Mouse (Mus musculus): ENCODE measurements around the gene Nradd. TPM values are rescaled to one million over a fixed set of nuclear protein-coding genes. Genes with fewer than 3 reads are reported as not detected.
A peak's percentile ranks its signal among the peaks of the same experiment; 100 is the strongest.

The Nradd gene
- 5.3 and 6.7 TPM in 2 replicates for polyA plus RNA-seq (2016; fragmentation: Nextera tagmentation; extraction: Ambion mirVana)

GRCm38 (mm10) chr9:110624361-110625166 lies at the start of gene Nradd:
Gene Nradd, minus strand, starts transcription at chr9:110624452.
- no peaks in the 10 kb centered on the region for H3K9me3 ChIP-seq (replicated peaks)
- peak within 1 kb of the TSS; percentile 60 for H3K4me3 ChIP-seq
- peaks cover 61% of the 10 kb centered on the region for H3K36me3 ChIP-seq
- peak; percentile 90 for ATAC-seq
- H3K9ac ChIP-seq = peak within 1 kb of the TSS; percentile 62
- H3K27me3 ChIP-seq (replicated peaks) = no peaks in the 10 kb centered on the region
- 16% methylated on average over 41 of the region's 41 CpGs for WGBS (ENCODE audit: insufficient replicate concordance)
- H3K4me2 ChIP-seq = peak within 1 kb of the TSS; percentile 88
- peaks cover 21% of the 10 kb centered on the region for H3K4me1 ChIP-seq
- peak within 1 kb of the TSS; percentile 49; the same call in 1 of the 2 replicates for H3K27ac ChIP-seq

DNA sequence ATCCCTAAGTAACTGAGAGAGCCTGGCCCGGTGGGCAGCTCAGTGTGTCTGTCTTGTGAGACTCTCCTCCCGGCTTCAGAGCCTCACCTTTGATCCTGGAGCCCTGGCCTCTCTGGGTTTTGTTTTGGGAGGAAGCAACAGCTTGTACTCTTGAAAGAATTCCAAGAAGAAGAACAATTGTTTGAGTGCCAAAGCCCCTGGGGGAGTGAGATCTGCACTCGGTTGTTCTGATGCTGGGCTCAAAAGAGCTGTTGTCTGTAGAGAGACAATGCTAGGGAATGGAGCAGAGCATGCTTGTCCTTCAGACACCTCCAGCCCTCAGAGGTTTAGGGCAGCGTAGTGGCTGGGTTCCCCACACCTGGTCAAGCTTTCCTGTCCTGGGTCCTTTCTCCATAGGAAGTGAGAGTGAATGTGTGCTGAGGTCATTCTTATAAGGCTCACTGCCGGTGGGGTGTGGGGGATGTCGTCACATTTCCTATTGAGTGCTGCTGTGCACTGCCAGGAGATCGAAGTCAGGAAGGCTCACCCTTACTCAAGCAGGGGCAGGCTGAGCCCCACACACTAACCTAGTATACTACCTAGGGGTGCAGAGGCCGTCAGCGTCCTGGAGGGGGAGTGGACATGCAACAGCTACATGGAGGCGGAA lies 49.0 kb upstream of the Nradd start:
- H3K27me3 ChIP-seq (replicated peaks) = peaks cover 27% of the 10 kb centered on the region
- peaks cover 96% of the 10 kb centered on the region for H3K4me1 ChIP-seq
- no peaks in the 10 kb centered on the region for H3K36me3 ChIP-seq
- H3K4me2 ChIP-seq = no peak overlapping the region
- no peak overlapping the region for H3K9ac ChIP-seq
- H3K9me3 ChIP-seq (replicated peaks) = no peaks in the 10 kb centered on the region
- H3K4me3 ChIP-seq = no peak overlapping the region
- 0 out of 2 replicates have a peak overlapping the region, but pooled peaks have one; percentile 8 for H3K27ac ChIP-seq
- ATAC-seq = no peak
- WGBS (ENCODE audit: insufficient replicate concordance) = 53% methylated on average over 10 of the region's 10 CpGs

DNA sequence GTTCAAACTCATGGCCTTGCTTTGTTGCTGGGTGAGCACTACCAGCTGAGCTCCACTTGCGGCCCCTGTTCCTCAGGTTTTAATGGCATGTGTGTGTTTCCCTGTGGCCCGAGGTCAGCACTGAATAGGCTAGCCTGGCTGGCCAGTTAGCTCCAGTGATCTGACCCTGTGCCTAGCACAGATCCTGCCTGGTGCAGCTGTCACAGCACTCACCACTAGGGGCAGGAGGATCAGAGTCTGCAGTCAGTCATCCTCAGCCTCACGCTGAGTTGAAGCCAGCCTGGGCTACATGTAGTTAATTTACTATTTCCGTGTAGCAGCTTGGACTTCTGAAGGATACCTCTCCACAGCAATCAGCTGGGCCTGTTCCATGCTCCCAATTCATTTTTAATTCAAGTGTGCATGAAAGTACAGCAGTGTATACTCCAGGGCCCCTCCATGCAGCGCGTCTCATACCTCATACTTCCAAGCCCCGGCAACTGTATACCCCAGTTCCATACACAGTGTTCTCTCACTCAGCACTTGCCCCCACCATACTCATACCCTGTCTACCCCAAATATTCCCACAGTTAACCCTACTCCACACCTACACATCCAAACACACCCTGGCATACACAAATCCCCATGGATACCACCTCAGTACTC lies 48.3 kb upstream of the Nradd start:
- peaks cover 31% of the 10 kb centered on the region for H3K27me3 ChIP-seq (replicated peaks)
- H3K4me2 ChIP-seq = no peak overlapping the region
- WGBS (ENCODE audit: insufficient replicate concordance) = 64% methylated on average over 7 of the region's 7 CpGs
- no peak overlapping the region for H3K9ac ChIP-seq
- H3K36me3 ChIP-seq = no peaks in the 10 kb centered on the region
- ATAC-seq = no peak
- peaks cover 98% of the 10 kb centered on the region for H3K4me1 ChIP-seq
- no peaks in the 10 kb centered on the region for H3K9me3 ChIP-seq (replicated peaks)
- H3K4me3 ChIP-seq = no peak overlapping the region
- 0 out of 2 replicates have a peak overlapping the region, but pooled peaks have one; percentile 8 for H3K27ac ChIP-seq

GRCm38 (mm10) chr9:110669785-110670184 lies 45.5 kb upstream of the Nradd start:
- Histone ChIP-seq H3K4me1 (peaks cover 98% of the 10 kb centered on the region), H3K9ac (no peak overlapping the region), H3K36me3 (no peaks in the 10 kb centered on the region), H3K9me3 (replicated peaks) (no peaks in the 10 kb centered on the region), H3K4me3 (no peak overlapping the region), H3K27me3 (replicated peaks) (peaks cover 38% of the 10 kb centered on the region), H3K4me2 (peak overlapping the region; percentile 83), H3K27ac (peak overlapping the region; percentile 46)
- WGBS (ENCODE audit: insufficient replicate concordance) = 48% methylated on average over 5 of the region's 5 CpGs
- peak; percentile 30 for ATAC-seq

GRCm38 (mm10) chr9:110668601-110669293 lies 44.5 kb upstream of the Nradd start:
- Histone ChIP-seq H3K36me3 (no peaks in the 10 kb centered on the region), H3K9me3 (replicated peaks) (no peaks in the 10 kb centered on the region), H3K27me3 (replicated peaks) (peaks cover 37% of the 10 kb centered on the region), H3K4me3 (no peak overlapping the region), H3K4me2 (peak overlapping the region; percentile 83), H3K4me1 (peaks cover 100% of the 10 kb centered on the region), H3K9ac (no peak overlapping the region), H3K27ac (peak overlapping the region; percentile 37; the same call in 1 of the 2 replicates)
- ATAC-seq = peak; percentile 89
- WGBS (ENCODE audit: insufficient replicate concordance) = 25% methylated on average over 6 of the region's 6 CpGs

DNA sequence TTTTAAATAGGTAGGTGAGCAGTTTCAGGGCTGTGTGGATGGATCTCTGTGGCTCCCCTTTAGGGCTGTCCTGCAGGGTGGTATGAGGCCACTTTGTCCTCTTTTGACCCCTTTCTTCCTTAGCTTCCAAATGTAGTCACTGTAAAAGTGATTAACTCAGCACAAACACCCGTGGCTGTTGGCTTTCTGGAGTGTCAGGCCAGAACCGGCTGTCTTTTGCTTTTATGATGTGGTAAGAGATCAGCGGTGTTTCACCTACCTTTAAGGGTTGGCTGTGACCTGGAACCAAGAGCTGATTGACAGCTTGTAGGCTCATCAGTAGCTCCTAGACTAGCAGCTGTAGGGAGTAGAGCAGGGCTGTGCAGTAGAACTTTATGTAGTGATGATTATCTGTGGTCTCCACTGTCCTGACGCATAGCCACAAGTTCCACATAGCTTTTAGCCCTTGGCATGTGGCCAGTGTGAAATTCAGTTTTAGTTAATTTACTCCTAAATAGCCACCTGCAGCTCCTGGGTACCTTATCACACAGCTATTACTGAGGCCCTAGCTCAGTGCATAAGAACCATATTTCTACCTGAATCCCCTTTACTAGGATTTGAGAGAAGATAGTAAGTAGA lies 43.1 kb upstream of the Nradd start:
- peaks cover 98% of the 10 kb centered on the region for H3K4me1 ChIP-seq
- H3K9me3 ChIP-seq (replicated peaks) = no peaks in the 10 kb centered on the region
- ATAC-seq = no peak
- H3K4me3 ChIP-seq = no peak overlapping the region
- peaks cover 25% of the 10 kb centered on the region for H3K27me3 ChIP-seq (replicated peaks)
- no peaks in the 10 kb centered on the region for H3K36me3 ChIP-seq
- peak overlapping the region; percentile 37; the same call in 1 of the 2 replicates for H3K9ac ChIP-seq
- peak overlapping the region; percentile 83 for H3K4me2 ChIP-seq
- 20% methylated on average over 4 of the region's 4 CpGs for WGBS (ENCODE audit: insufficient replicate concordance)
- H3K27ac ChIP-seq = no peak overlapping the region

- Histone ChIP-seq H3K4me2 (peak overlapping the region; percentile 83), H3K9ac (peak overlapping the region; percentile 66), H3K9me3 (replicated peaks) (no peaks in the 10 kb centered on the region), H3K27ac (peak overlapping the region; percentile 91), H3K4me1 (peaks cover 98% of the 10 kb centered on the region), H3K36me3 (no peaks in the 10 kb centered on the region), H3K27me3 (replicated peaks) (peaks cover 25% of the 10 kb centered on the region), H3K4me3 (peak overlapping the region; percentile 45)
- ATAC-seq = no peak
- 20% methylated on average over 8 of the region's 8 CpGs for WGBS (ENCODE audit: insufficient replicate concordance)
Measured at GRCm38 (mm10) chr9:110666374-110666773, 42.1 kb upstream of the Nradd start.

DNA sequence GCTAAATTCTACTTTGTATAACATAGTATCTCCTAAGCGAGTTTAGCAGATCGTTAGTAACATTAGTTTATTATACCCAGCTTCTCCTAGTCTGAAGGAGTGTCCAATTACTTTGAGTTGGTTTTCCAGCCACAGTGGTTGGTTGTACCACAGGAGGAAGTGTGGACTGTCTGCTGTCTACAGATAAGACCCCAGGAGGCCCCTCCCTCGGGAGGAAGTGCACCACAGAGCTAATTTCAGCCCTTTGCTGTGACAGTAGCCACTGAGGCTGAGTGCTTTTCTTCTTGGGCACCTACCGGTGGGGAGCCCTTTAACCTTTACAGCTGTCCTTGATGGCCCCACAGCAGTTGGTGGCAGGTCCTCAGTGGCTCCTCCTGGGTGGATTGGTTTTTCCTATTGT lies 41.7 kb upstream of the Nradd start:
- 1% methylated on average over 4 of the region's 4 CpGs for WGBS (ENCODE audit: insufficient replicate concordance)
- peak; percentile 85 for ATAC-seq
- Histone ChIP-seq H3K27ac (peak overlapping the region; percentile 91), H3K9me3 (replicated peaks) (no peaks in the 10 kb centered on the region), H3K4me2 (peak overlapping the region; percentile 83), H3K4me3 (peak overlapping the region; percentile 45), H3K27me3 (replicated peaks) (peaks cover 20% of the 10 kb centered on the region), H3K36me3 (no peaks in the 10 kb centered on the region), H3K4me1 (peaks cover 98% of the 10 kb centered on the region), H3K9ac (peak overlapping the region; percentile 66)

DNA sequence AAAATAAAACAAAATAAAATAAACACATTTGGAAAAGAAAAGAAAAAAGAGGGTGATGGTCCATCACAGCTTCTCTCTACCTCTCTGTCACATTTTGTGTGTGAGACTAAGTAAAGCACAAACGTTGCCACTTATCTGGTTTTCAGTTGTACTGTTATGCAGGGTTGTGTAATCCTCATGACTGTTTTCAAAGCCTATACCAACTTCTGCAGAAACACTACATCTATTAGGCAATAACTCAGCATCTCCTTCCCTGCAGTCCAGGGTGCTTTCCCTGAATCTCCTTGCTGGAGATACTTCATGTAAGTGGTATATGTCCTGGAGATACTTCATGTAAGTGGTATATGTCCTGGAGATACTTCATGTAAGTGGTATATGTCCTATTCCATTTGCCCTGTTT lies 38.6 kb upstream of the Nradd start:
- no peak overlapping the region for H3K9ac ChIP-seq
- no peak for ATAC-seq
- H3K27me3 ChIP-seq (replicated peaks) = peaks cover 9% of the 10 kb centered on the region; the same call in 1 of the 2 replicates
- WGBS (ENCODE audit: insufficient replicate concordance) = 19% methylated on average over 1 of the region's 1 CpGs
- H3K4me1 ChIP-seq = peaks cover 97% of the 10 kb centered on the region
- H3K36me3 ChIP-seq = peaks cover 19% of the 10 kb centered on the region
- no peak overlapping the region for H3K4me3 ChIP-seq
- H3K4me2 ChIP-seq = no peak overlapping the region
- no peak overlapping the region for H3K27ac ChIP-seq
- H3K9me3 ChIP-seq (replicated peaks) = no peaks in the 10 kb centered on the region

GRCm38 (mm10) chr9:110660856-110661612 lies 36.8 kb upstream of the Nradd start:
- Histone ChIP-seq H3K9me3 (replicated peaks) (no peaks in the 10 kb centered on the region), H3K27me3 (replicated peaks) (no peaks in the 10 kb centered on the region), H3K36me3 (peaks cover 19% of the 10 kb centered on the region), H3K4me1 (peaks cover 88% of the 10 kb centered on the region), H3K4me2 (peak overlapping the region; percentile 28), H3K9ac (0 out of 2 replicates have a peak overlapping the region, but pooled peaks have one; percentile 4), H3K27ac (peak overlapping the region; percentile 66), H3K4me3 (no peak overlapping the region)
- 33% methylated on average over 7 of the region's 7 CpGs for WGBS (ENCODE audit: insufficient replicate concordance)
- ATAC-seq = no peak

Data from liver, embryonic 12.5 days (tissue).